Mouse (Mus musculus) G1E (cell line): ENCODE data around the gene Wasf2. TPM values are rescaled to one million over a fixed set of nuclear protein-coding genes. Genes with fewer than 3 reads are reported as not detected.

Experiments
- ATAC-seq: 2 replicates; pipeline ENCODE4 v1.8.0; 2016; ENCODE audit warnings: mild to moderate bottlenecking; ENCODE audit not compliant: insufficient number of reproducible peaks, poor library complexity, low FRiP score, severe bottlenecking; ENCODE audit errors: extremely low read depth
- DNase-seq: peaks from one replicate; pipeline ENCODE4 v3.0.0; 2012; ENCODE audit warnings: low spot score
- H3K27me3 ChIP-seq: 2 replicates; pipeline ENCODE4 v1.6.1; 2012; ENCODE audit warnings: mild to moderate bottlenecking, low read length, inconsistent platforms; ENCODE audit not compliant: insufficient read depth
- H3K36me3 ChIP-seq: replicated peaks from 2 replicates; pipeline ENCODE3; 2012; ENCODE audit warnings: mild to moderate bottlenecking, inconsistent platforms
- H3K4me1 ChIP-seq: 2 replicates; pipeline ENCODE4 v1.6.1; 2012; ENCODE audit warnings: low read depth, low read length, inconsistent platforms, mixed read lengths; ENCODE audit not compliant: insufficient read depth
- H3K4me3 ChIP-seq: 2 replicates; pipeline ENCODE4 v1.5.1; 2012; ENCODE audit warnings: low read depth, mild to moderate bottlenecking, inconsistent platforms, low read length, moderate library complexity, mixed read lengths
- H3K9me3 ChIP-seq: replicated peaks from 2 replicates; pipeline ENCODE4 v1.6.1; 2012; ENCODE audit warnings: inconsistent platforms
- CTCF ChIP-seq: IDR thresholded peaks from 2 replicates; pipeline ENCODE4 v1.5.1; 2012; ENCODE audit warnings: low read depth, low read length, inconsistent platforms, mixed read lengths
- GATA1 ChIP-seq: IDR thresholded peaks from 2 replicates; pipeline ENCODE4 v1.6.1; 2012; ENCODE audit warnings: borderline replicate concordance, low read length, inconsistent platforms, mixed read lengths
- GATA2 ChIP-seq: IDR thresholded peaks from 2 replicates; pipeline ENCODE4 v1.6.1; 2012; ENCODE audit warnings: low read depth, low read length, inconsistent platforms, borderline replicate concordance
- POLR2AphosphoS5 ChIP-seq: IDR thresholded peaks from 2 replicates; pipeline ENCODE4 v1.6.1; 2012; ENCODE audit warnings: low read depth, low read length, inconsistent platforms; ENCODE audit not compliant: insufficient replicate concordance
- TAL1 ChIP-seq: conservative IDR thresholded peaks from 2 replicates; pipeline ENCODE4 v1.6.1; 2012; ENCODE audit warnings: low read depth, low read length, inconsistent platforms, mixed read lengths
- polyA plus RNA-seq: library from polyadenylated mRNA; stranded (reverse); fragments of >175 nt; gene quantifications from 2 replicates; pipeline ENCODE4 v1.2.3, GENCODE M21; 2012
- total RNA-seq, 2 experiments: library from RNA; stranded (forward) in 1 of 2; stranded (reverse) in 1 of 2; fragments of 200-1000 nt in 1 of 2; fragments of >200 nt in 1 of 2; fragmentation: Nextera tagmentation in 1 of 2; gene quantifications; 2 replicates each; pipeline ENCODE4 v1.2.3; 2014 to 2017

Gene Wasf2
- total and polyA plus RNA-seq, 3 experiments: 12.1 to 127 (median 58.3) TPM

DNA sequence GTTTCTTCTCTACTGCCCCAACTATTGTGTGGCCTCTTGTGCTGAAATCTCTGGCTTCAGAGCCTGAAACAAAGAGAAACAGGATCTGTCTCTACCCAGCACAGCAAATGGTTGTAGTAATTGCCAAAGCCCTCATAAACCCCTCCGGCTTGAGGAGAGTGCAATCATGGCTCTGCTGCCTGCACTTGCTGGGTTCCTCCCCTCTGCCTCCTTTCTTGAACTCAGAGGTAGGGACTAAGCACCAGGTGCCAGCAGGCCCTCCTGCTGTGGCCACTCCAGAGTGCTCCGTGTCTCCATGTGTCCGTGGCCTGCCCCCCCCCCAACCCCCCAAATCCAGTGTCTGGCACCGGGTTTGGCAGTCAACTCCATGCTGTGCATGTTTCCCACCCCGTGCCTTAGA lies 67.0 kb downstream of the Wasf2 start:
- peaks cover 82% of the 10 kb centered on the region for H3K36me3 ChIP-seq
- ATAC-seq (no peak), DNase-seq (no peak)
- TF ChIP-seq TAL1 (no peak), GATA2 (no peak), POLR2AphosphoS5 (no peak), GATA1 (no peak)
- no peak overlapping the region for H3K4me3 ChIP-seq
- peaks cover 16% of the 10 kb centered on the region for H3K4me1 ChIP-seq
- H3K9me3 ChIP-seq: no peaks in the 10 kb centered on the region
- peaks cover 3% of the 10 kb centered on the region; the same call in 1 of the 2 replicates for H3K27me3 ChIP-seq

DNA sequence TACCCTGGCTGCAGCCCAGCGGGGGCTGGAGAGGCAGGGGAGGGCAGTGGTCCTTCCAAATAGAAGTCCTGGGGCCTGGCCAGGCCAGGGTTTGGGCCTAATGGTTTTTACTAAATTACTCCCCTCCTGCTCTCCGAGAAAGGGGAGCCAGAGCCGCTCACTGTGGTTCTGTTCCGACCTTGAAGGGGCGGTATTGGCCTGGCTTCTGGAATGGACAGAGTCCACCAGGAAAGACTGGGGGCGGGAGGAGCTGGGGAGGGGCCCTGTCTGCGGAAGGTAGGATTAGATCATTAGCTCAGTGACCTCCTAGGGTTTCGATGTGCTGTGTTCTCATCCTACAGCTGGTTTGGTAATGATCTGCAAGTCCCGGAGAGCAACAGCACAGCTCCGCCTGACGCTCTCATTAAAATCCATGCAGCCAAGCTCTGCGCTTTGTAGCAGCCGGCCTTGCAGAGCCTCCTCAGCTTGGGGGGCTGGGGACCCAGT lies 67.5 kb downstream of the Wasf2 start:
- peaks cover 16% of the 10 kb centered on the region for H3K4me1 ChIP-seq
- DNase-seq (no peak), ATAC-seq (no peak)
- no peaks in the 10 kb centered on the region for H3K9me3 ChIP-seq
- TF ChIP-seq GATA1 (no peak), GATA2 (no peak), POLR2AphosphoS5 (no peak), TAL1 (no peak), CTCF (no peak)
- H3K27me3 ChIP-seq: peaks cover 3% of the 10 kb centered on the region; the same call in 1 of the 2 replicates
- H3K4me3 ChIP-seq: no peak overlapping the region
- H3K36me3 ChIP-seq: peaks cover 77% of the 10 kb centered on the region

DNA sequence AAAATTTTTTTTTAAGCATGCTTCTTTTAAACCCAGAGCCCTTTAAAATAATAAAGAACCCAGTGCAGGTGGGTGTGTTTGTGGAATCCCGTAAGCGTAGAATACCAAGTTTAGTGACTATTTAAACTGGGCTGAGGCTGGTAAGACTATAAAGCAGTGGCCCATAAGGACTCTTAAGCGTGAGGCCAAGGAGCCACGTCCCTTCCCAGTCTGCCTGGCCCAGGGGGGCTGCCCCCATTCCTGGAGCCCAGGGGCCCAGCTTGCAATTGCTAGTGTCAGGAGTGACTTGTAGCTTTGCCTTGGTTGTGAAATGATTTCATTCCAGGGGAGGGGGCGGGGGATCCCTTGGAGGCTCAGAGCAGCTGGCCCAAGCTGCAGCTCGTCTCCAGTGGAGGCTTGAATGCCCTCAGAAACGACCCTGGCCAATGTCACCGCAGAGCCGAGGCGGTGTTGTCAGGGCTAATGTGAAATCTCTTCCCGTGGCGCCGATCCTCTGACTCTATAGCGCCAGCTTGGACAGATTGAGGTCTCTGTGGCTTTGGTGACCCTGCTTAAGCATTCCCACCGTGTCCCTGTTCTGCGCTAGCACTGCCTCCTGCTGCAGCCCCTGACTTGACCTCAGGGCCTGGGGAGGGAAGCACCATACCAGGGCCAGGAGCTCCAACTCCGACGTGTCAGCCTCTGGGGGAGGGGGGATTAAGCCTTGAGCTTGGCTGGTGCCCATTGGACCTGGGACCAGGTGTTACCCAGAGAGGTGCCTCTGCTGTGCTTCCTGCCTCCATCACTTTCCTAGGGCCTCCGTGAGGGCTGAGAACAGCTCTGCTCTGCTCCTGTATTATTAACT lies 68.3 kb downstream of the Wasf2 start:
- Histone ChIP-seq H3K4me3 (no peak overlapping the region), H3K27me3 (peaks cover 3% of the 10 kb centered on the region; the same call in 1 of the 2 replicates), H3K36me3 (peaks cover 70% of the 10 kb centered on the region), H3K9me3 (no peaks in the 10 kb centered on the region), H3K4me1 (peaks cover 16% of the 10 kb centered on the region)
- DNase-seq (no peak), ATAC-seq (no peak)
- TF ChIP-seq CTCF (no peak), GATA1 (no peak), TAL1 (no peak), POLR2AphosphoS5 (no peak), GATA2 (no peak)

DNA sequence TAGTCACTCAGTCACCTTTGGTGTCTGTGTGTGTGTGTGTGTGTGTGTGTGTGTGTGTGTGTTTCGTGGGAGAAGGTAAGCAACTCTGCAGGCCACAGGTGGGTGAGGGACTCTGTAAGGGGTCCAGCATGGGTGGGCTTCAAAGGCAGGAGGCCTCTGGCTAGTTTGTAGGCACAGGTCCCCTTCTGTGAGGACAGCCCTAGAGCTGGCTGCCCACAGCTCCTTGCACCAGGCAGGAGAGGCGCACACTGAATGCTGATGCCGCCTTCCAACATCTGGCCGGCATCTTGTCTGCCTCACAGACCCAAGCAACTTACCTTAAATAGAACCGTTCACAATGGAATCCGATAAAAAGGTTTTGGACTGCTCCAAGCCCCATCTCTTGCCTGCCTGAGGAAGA lies 69.4 kb downstream of the Wasf2 start:
- peaks cover 58% of the 10 kb centered on the region for H3K36me3 ChIP-seq
- no peak for DNase-seq
- TF ChIP-seq GATA1: no peak
- TF ChIP-seq GATA2: no peak
- TF ChIP-seq CTCF: no peak
- TF ChIP-seq POLR2AphosphoS5: no peak
- no peak for TF ChIP-seq TAL1

DNA sequence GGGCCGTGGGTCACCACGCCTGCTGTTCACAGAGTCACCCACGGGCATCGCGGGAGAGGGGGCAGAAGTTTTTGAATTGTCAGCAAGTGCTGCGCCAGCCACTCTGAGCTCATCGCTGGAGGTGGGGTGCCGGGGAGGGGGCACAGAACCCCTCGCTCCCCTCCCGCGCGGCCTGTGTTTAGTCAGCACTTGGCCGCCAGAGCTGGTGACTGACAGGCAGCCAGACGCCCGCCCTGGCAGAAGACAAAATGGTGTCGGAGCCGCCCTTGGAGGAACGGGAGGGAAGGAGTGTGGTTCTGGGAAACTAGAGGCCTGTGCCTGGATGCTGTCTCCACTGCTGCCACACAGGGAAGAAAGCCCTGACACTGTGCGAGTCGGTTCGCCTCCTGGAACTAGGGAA lies 70.0 kb downstream of the Wasf2 start:
- TF ChIP-seq TAL1 (no peak), POLR2AphosphoS5 (no peak)
- DNase-seq (no peak), ATAC-seq (no peak)
- Histone ChIP-seq H3K27me3 (peaks cover 9% of the 10 kb centered on the region; the same call in 1 of the 2 replicates), H3K9me3 (no peaks in the 10 kb centered on the region), H3K4me1 (peaks cover 16% of the 10 kb centered on the region), H3K36me3 (peaks cover 52% of the 10 kb centered on the region), H3K4me3 (no peak overlapping the region)

More for the DNA sequence above, 69.4 kb downstream of the Wasf2 start:
- Histone ChIP-seq H3K4me1 (peaks cover 16% of the 10 kb centered on the region), H3K4me3 (no peak overlapping the region), H3K27me3 (peaks cover 8% of the 10 kb centered on the region; the same call in 1 of the 2 replicates), H3K9me3 (no peaks in the 10 kb centered on the region)
- ATAC-seq: no peak

DNA sequence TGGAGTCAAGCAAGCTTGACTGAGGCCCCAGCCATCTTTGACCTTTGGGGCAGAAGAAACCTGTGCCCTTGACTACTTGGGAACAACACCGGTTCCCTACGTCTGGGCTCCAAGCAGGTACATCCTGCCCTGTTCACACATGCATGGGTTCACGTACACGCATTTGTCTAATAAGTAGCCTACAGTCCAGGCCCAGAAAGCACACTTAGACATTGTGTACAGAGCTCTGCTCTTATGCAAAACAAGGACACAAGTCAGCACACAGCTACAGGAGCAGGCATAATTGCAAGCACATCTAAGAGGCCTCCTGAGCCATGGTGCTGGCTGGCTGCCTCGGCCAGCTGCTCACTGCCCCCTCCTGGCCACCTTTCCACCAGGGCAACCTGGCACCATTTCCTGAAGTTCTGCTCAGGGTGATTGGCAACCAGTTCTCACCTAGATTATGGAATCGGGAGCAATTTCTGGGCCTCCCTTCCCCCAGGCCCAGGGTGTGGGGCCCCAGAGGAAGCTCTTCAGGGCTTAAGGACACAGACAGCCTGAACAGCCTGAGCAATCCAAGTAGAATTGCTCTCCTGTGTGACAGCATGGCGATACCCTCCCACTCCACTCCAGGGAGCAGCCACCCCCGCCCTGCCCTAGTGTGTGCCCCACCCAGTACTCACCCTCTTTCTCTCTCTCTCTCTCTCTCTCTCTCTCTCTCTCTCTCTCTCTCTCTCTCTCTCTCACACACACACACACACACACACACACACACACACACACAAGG lies 70.9 kb downstream of the Wasf2 start:
- no peaks in the 10 kb centered on the region for H3K9me3 ChIP-seq
- H3K27me3 ChIP-seq: peaks cover 11% of the 10 kb centered on the region; the same call in 1 of the 2 replicates
- no peak for DNase-seq
- peaks cover 44% of the 10 kb centered on the region for H3K36me3 ChIP-seq
- TF ChIP-seq GATA2 (no peak), GATA1 (no peak), TAL1 (no peak), POLR2AphosphoS5 (no peak), CTCF (no peak)
- peak overlapping the region; percentile 15; the same call in 1 of the 2 replicates for H3K4me3 ChIP-seq
- peaks cover 16% of the 10 kb centered on the region for H3K4me1 ChIP-seq
- no peak for ATAC-seq
